Mouse (Mus musculus) E14TG2a.4 (cell line): Measurements from ENCODE around the gene Scyl1.

Experiments
- H3K27me3 ChIP-seq: 2 replicates; pipeline ENCODE4 v1.6.1; 2014; ENCODE audit warnings: low read length, control low read depth; ENCODE audit not compliant: insufficient read depth
- H3K36me3 ChIP-seq: 2 replicates; pipeline ENCODE4 v1.6.1; 2014; ENCODE audit warnings: low read length, control low read depth; ENCODE audit not compliant: insufficient read depth
- H3K4me1 ChIP-seq: replicated peaks from 2 replicates; pipeline ENCODE4 v1.6.1; 2014; ENCODE audit warnings: low read depth, low read length, control low read depth
- H3K4me3 ChIP-seq: replicated peaks from 2 replicates; pipeline ENCODE4 v1.5.1; 2014; ENCODE audit warnings: mild to moderate bottlenecking, low read length
- H3K9me3 ChIP-seq: 2 replicates; pipeline ENCODE4 v1.6.1; 2014; ENCODE audit warnings: low read length, control low read depth
- CTCF ChIP-seq: conservative IDR thresholded peaks from 2 replicates; pipeline ENCODE4 v1.5.1; 2014; ENCODE audit warnings: low read length
- NANOG ChIP-seq: IDR thresholded peaks from 2 replicates; pipeline ENCODE4 v1.6.1; 2014; ENCODE audit warnings: borderline replicate concordance, low read length, mixed read lengths
- POU5F1 ChIP-seq: IDR thresholded peaks from 2 replicates; pipeline ENCODE4 v1.6.1; 2014; ENCODE audit warnings: low read length, borderline replicate concordance

The Scyl1 gene

GRCm38 (mm10) chr19:5804371-5804899, 33.2 kb upstream of the Scyl1 start:
- H3K4me1 ChIP-seq = peaks cover 52% of the 10 kb centered on the region
- peak overlapping the region; percentile 92 for H3K4me3 ChIP-seq
- TF ChIP-seq NANOG (no peak), CTCF (no peak), POU5F1 (no peak)
- no peaks in the 10 kb centered on the region for H3K9me3 ChIP-seq
- no peaks in the 10 kb centered on the region for H3K27me3 ChIP-seq
- peaks cover 20% of the 10 kb centered on the region for H3K36me3 ChIP-seq

GRCm38 (mm10) chr19:5803881-5804279, 32.7 kb upstream of the Scyl1 start:
- no peak for TF ChIP-seq POU5F1
- TF ChIP-seq CTCF = no peak
- Histone ChIP-seq H3K4me1 (peaks cover 48% of the 10 kb centered on the region), H3K4me3 (peak overlapping the region; percentile 92), H3K9me3 (no peaks in the 10 kb centered on the region), H3K36me3 (peaks cover 26% of the 10 kb centered on the region), H3K27me3 (no peaks in the 10 kb centered on the region)

GRCm38 (mm10) chr19:5803041-5803880, 32.0 kb upstream of the Scyl1 start:
- Histone ChIP-seq H3K36me3 (peaks cover 32% of the 10 kb centered on the region), H3K27me3 (no peaks in the 10 kb centered on the region), H3K4me3 (peak overlapping the region; percentile 92), H3K9me3 (no peaks in the 10 kb centered on the region), H3K4me1 (peaks cover 42% of the 10 kb centered on the region)
- TF ChIP-seq POU5F1 (no peak), NANOG (no peak), CTCF (no peak)

- H3K27me3 ChIP-seq = no peaks in the 10 kb centered on the region
- peak overlapping the region; percentile 92 for H3K4me3 ChIP-seq
- no peaks in the 10 kb centered on the region for H3K9me3 ChIP-seq
- H3K36me3 ChIP-seq = peaks cover 37% of the 10 kb centered on the region
- H3K4me1 ChIP-seq = peaks cover 41% of the 10 kb centered on the region
- TF ChIP-seq NANOG (no peak), CTCF (no peak), POU5F1 (no peak)
Observed at GRCm38 (mm10) chr19:5802787-5803040, 31.5 kb upstream of the Scyl1 start.

- H3K4me1 ChIP-seq = peaks cover 41% of the 10 kb centered on the region
- H3K36me3 ChIP-seq = peaks cover 43% of the 10 kb centered on the region
- no peaks in the 10 kb centered on the region for H3K27me3 ChIP-seq
- H3K9me3 ChIP-seq = no peaks in the 10 kb centered on the region
- peak overlapping the region; percentile 92 for H3K4me3 ChIP-seq
- TF ChIP-seq CTCF = no peak
- no peak for TF ChIP-seq POU5F1
- no peak for TF ChIP-seq NANOG
Observed at GRCm38 (mm10) chr19:5802011-5802786, 31.0 kb upstream of the Scyl1 start.

GRCm38 (mm10) chr19:5801432-5801964, 30.3 kb upstream of the Scyl1 start:
- Histone ChIP-seq H3K4me1 (peaks cover 42% of the 10 kb centered on the region), H3K9me3 (no peaks in the 10 kb centered on the region), H3K36me3 (peaks cover 50% of the 10 kb centered on the region), H3K4me3 (peak overlapping the region; percentile 92), H3K27me3 (no peaks in the 10 kb centered on the region)
- TF ChIP-seq POU5F1 (no peak), CTCF (no peak), NANOG (no peak)

- no peaks in the 10 kb centered on the region for H3K27me3 ChIP-seq
- no peak for TF ChIP-seq NANOG
- no peak for TF ChIP-seq CTCF
- TF ChIP-seq POU5F1 = no peak
- peaks cover 56% of the 10 kb centered on the region for H3K36me3 ChIP-seq
- H3K4me1 ChIP-seq = peaks cover 39% of the 10 kb centered on the region
- H3K9me3 ChIP-seq = no peaks in the 10 kb centered on the region
- H3K4me3 ChIP-seq = peak overlapping the region; percentile 92
Observed at GRCm38 (mm10) chr19:5800632-5801431, 29.6 kb upstream of the Scyl1 start.

GRCm38 (mm10) chr19:5800350-5800631, 29.1 kb upstream of the Scyl1 start:
- TF ChIP-seq CTCF (no peak), POU5F1 (no peak), NANOG (no peak)
- H3K27me3 ChIP-seq = no peaks in the 10 kb centered on the region
- peaks cover 62% of the 10 kb centered on the region for H3K36me3 ChIP-seq
- peaks cover 37% of the 10 kb centered on the region for H3K4me1 ChIP-seq
- H3K4me3 ChIP-seq = peak overlapping the region; percentile 92
- H3K9me3 ChIP-seq = no peaks in the 10 kb centered on the region
